Mouse (Mus musculus): ENCODE results near the gene Cldn6. TPM values are rescaled to one million over a fixed set of nuclear protein-coding genes. Genes with fewer than 3 reads are reported as not detected.

The Cldn6 gene
- polyA plus RNA-seq, 1 experiment from 2014 or later: 237 TPM

- peak overlapping the region; percentile 40 for H3K9ac ChIP-seq
- H3K36me3 ChIP-seq: no peaks in the 10 kb centered on the region
- H3K4me2 ChIP-seq: peak overlapping the region; percentile 99
- WGBS: under 1% methylated on average over 100 of the region's 101 CpGs
- H3K4me3 ChIP-seq: peak overlapping the region; percentile 60
- H3K27me3 ChIP-seq: peaks cover 35% of the 10 kb centered on the region
- ATAC-seq (ENCODE audit: borderline replicate concordance, extremely low read depth, low FRiP score, low TSS enrichment): peak; percentile 44
- H3K4me1 ChIP-seq: peaks cover 33% of the 10 kb centered on the region
- H3K27ac ChIP-seq: peak overlapping the region; percentile 30; the same call in 1 of the 2 replicates
- no peaks in the 10 kb centered on the region for H3K9me3 ChIP-seq
Observed at GRCm38 (mm10) chr17:23699131-23700077, 20.4 kb downstream of the Cldn6 start.

- H3K36me3 ChIP-seq: no peaks in the 10 kb centered on the region
- H3K4me2 ChIP-seq: peak overlapping the region; percentile 99
- peak; percentile 91 for ATAC-seq (ENCODE audit: borderline replicate concordance, extremely low read depth, low FRiP score, low TSS enrichment)
- H3K27ac ChIP-seq: peak overlapping the region; percentile 30; the same call in 1 of the 2 replicates
- WGBS: 1% methylated on average over 28 of the region's 28 CpGs
- H3K4me1 ChIP-seq: peaks cover 27% of the 10 kb centered on the region
- H3K9me3 ChIP-seq: no peaks in the 10 kb centered on the region
- peak overlapping the region; percentile 60 for H3K4me3 ChIP-seq
- peaks cover 35% of the 10 kb centered on the region for H3K27me3 ChIP-seq
- H3K9ac ChIP-seq: peak overlapping the region; percentile 40
Observed at GRCm38 (mm10) chr17:23700079-23700478, 21.0 kb downstream of the Cldn6 start.

- Histone ChIP-seq H3K27ac (no peak overlapping the region), H3K9me3 (no peaks in the 10 kb centered on the region), H3K36me3 (no peaks in the 10 kb centered on the region), H3K4me1 (peaks cover 12% of the 10 kb centered on the region), H3K4me3 (no peak overlapping the region), H3K9ac (no peak overlapping the region), H3K27me3 (peaks cover 26% of the 10 kb centered on the region), H3K4me2 (no peak overlapping the region)
- ATAC-seq (ENCODE audit: borderline replicate concordance, extremely low read depth, low FRiP score, low TSS enrichment): no peak
- 81% methylated on average over 9 of the region's 9 CpGs for WGBS
Observed at GRCm38 (mm10) chr17:23703301-23703700, 24.3 kb downstream of the Cldn6 start.

- no peak for ATAC-seq (ENCODE audit: borderline replicate concordance, extremely low read depth, low FRiP score, low TSS enrichment)
- 39% methylated on average over 7 of the region's 7 CpGs for WGBS
- no peak overlapping the region for H3K9ac ChIP-seq
- H3K9me3 ChIP-seq: no peaks in the 10 kb centered on the region
- 0 out of 2 replicates have a peak, but pooled peaks cover 2% of the 10 kb centered on the region for H3K4me1 ChIP-seq
- peaks cover 12% of the 10 kb centered on the region for H3K27me3 ChIP-seq
- H3K36me3 ChIP-seq: no peaks in the 10 kb centered on the region
- no peak overlapping the region for H3K27ac ChIP-seq
- H3K4me2 ChIP-seq: no peak overlapping the region
- H3K4me3 ChIP-seq: no peak overlapping the region
Observed at GRCm38 (mm10) chr17:23704741-23705140, 25.7 kb downstream of the Cldn6 start.

GRCm38 (mm10) chr17:23705525-23706104, 26.6 kb downstream of the Cldn6 start:
- no peaks in the 10 kb centered on the region for H3K36me3 ChIP-seq
- no peak for ATAC-seq (ENCODE audit: borderline replicate concordance, extremely low read depth, low FRiP score, low TSS enrichment)
- no peak overlapping the region for H3K4me2 ChIP-seq
- no peak overlapping the region for H3K9ac ChIP-seq
- no peak overlapping the region for H3K4me3 ChIP-seq
- H3K27ac ChIP-seq: no peak overlapping the region
- H3K9me3 ChIP-seq: no peaks in the 10 kb centered on the region
- H3K4me1 ChIP-seq: no peaks in the 10 kb centered on the region
- WGBS: 77% methylated on average over 7 of the region's 7 CpGs
- H3K27me3 ChIP-seq: peaks cover 6% of the 10 kb centered on the region; the same call in 1 of the 2 replicates

GRCm38 (mm10) chr17:23706212-23706611, 27.2 kb downstream of the Cldn6 start:
- no peak for ATAC-seq (ENCODE audit: borderline replicate concordance, extremely low read depth, low FRiP score, low TSS enrichment)
- H3K36me3 ChIP-seq: no peaks in the 10 kb centered on the region
- H3K9me3 ChIP-seq: no peaks in the 10 kb centered on the region
- H3K27me3 ChIP-seq: peaks cover under 1% of the 10 kb centered on the region; the same call in 1 of the 2 replicates
- no peak overlapping the region for H3K4me3 ChIP-seq
- H3K4me2 ChIP-seq: no peak overlapping the region
- no peak overlapping the region for H3K27ac ChIP-seq
- no peaks in the 10 kb centered on the region for H3K4me1 ChIP-seq
- 2% methylated on average over 3 of the region's 3 CpGs for WGBS
- H3K9ac ChIP-seq: no peak overlapping the region

- Histone ChIP-seq H3K36me3 (no peaks in the 10 kb centered on the region), H3K4me2 (no peak overlapping the region), H3K4me3 (no peak overlapping the region), H3K4me1 (no peaks in the 10 kb centered on the region), H3K9me3 (no peaks in the 10 kb centered on the region), H3K9ac (no peak overlapping the region), H3K27ac (no peak overlapping the region), H3K27me3 (no peaks in the 10 kb centered on the region)
- 53% methylated on average over 2 of the region's 2 CpGs for WGBS
- 0 out of 2 replicates have a peak, but pooled peaks have one; percentile 7 for ATAC-seq (ENCODE audit: borderline replicate concordance, extremely low read depth, low FRiP score, low TSS enrichment)
Observed at GRCm38 (mm10) chr17:23717003-23717402, 38.0 kb downstream of the Cldn6 start.

GRCm38 (mm10) chr17:23719455-23719854, 40.4 kb downstream of the Cldn6 start:
- Histone ChIP-seq H3K9me3 (no peaks in the 10 kb centered on the region), H3K9ac (no peak overlapping the region), H3K4me1 (no peaks in the 10 kb centered on the region), H3K4me3 (no peak overlapping the region), H3K4me2 (no peak overlapping the region), H3K27me3 (no peaks in the 10 kb centered on the region), H3K27ac (no peak overlapping the region), H3K36me3 (no peaks in the 10 kb centered on the region)
- WGBS: 14% methylated on average over 1 of the region's 1 CpGs
- no peak for ATAC-seq (ENCODE audit: borderline replicate concordance, extremely low read depth, low FRiP score, low TSS enrichment)

GRCm38 (mm10) chr17:23721886-23722285, 42.8 kb downstream of the Cldn6 start:
- Histone ChIP-seq H3K4me1 (peaks cover 8% of the 10 kb centered on the region), H3K9ac (no peak overlapping the region), H3K4me2 (no peak overlapping the region), H3K27me3 (no peaks in the 10 kb centered on the region), H3K4me3 (no peak overlapping the region), H3K36me3 (no peaks in the 10 kb centered on the region), H3K9me3 (no peaks in the 10 kb centered on the region), H3K27ac (no peak overlapping the region)
- no peak for ATAC-seq (ENCODE audit: borderline replicate concordance, extremely low read depth, low FRiP score, low TSS enrichment)
- WGBS: 81% methylated on average over 2 of the region's 2 CpGs

GRCm38 (mm10) chr17:23722376-23723125, 43.5 kb downstream of the Cldn6 start, which contains the start of gene 1520401A03Rik:
Gene 1520401A03Rik (minus strand): TSS chr17:23722783.
- no peak within 1 kb of the TSS for H3K27ac ChIP-seq
- peaks cover 15% of the 10 kb centered on the region for H3K4me1 ChIP-seq
- no peak within 1 kb of the TSS for H3K9ac ChIP-seq
- no peaks in the 10 kb centered on the region for H3K9me3 ChIP-seq
- H3K36me3 ChIP-seq: no peaks in the 10 kb centered on the region
- H3K27me3 ChIP-seq: no peaks in the 10 kb centered on the region
- no peak for ATAC-seq (ENCODE audit: borderline replicate concordance, extremely low read depth, low FRiP score, low TSS enrichment)
- no peak within 1 kb of the TSS for H3K4me3 ChIP-seq
- H3K4me2 ChIP-seq: no peak within 1 kb of the TSS
- 37% methylated on average over 7 of the region's 7 CpGs for WGBS

- Histone ChIP-seq H3K4me1 (peaks cover 19% of the 10 kb centered on the region), H3K9ac (0 out of 2 replicates have a peak overlapping the region, but pooled peaks have one; percentile 46), H3K27ac (peak overlapping the region; percentile 77), H3K9me3 (no peaks in the 10 kb centered on the region), H3K36me3 (no peaks in the 10 kb centered on the region), H3K4me2 (peak overlapping the region; percentile 71), H3K4me3 (peak overlapping the region; percentile 97), H3K27me3 (no peaks in the 10 kb centered on the region)
- ATAC-seq (ENCODE audit: borderline replicate concordance, extremely low read depth, low FRiP score, low TSS enrichment): no peak
- 45% methylated on average over 4 of the region's 4 CpGs for WGBS
Observed at GRCm38 (mm10) chr17:23725477-23725876, 46.4 kb downstream of the Cldn6 start.
